Mouse (Mus musculus): ENCODE data around the gene Tbc1d14.

GRCm38 (mm10) chr5:36461231-36461630 is 131.8 kb downstream of the Tbc1d14 start:
- TF ChIP-seq CTCF (IDR thresholded peaks at IDR 0.05; ENCODE audit: low read depth) (no peak), EP300 (IDR thresholded peaks at IDR 0.05; ENCODE audit: low read depth) (no peak)

All from heart, postnatal 0 days (tissue).